Mouse (Mus musculus): ENCODE data around the gene Ang2. TPM values are rescaled to one million over a fixed set of nuclear protein-coding genes. Genes with fewer than 3 reads are reported as not detected.

The Ang2 gene
- polyA plus RNA-seq, 1 experiment from 2014 or later, result not detected

GRCm38 (mm10) chr14:51150206-51150831, 48.6 kb downstream of the Ang2 start:
- ATAC-seq (ENCODE audit: insufficient number of reproducible peaks, low FRiP score), result no peak
- no peak overlapping the region for H3K4me3 ChIP-seq
- 83% methylated on average over 3 of the region's 3 CpGs for WGBS
- H3K9me3 ChIP-seq (replicated peaks), result no peaks in the 10 kb centered on the region
- no peaks in the 10 kb centered on the region for H3K27me3 ChIP-seq (replicated peaks)
- H3K27ac ChIP-seq (ENCODE audit: poor library complexity, severe bottlenecking), result no peak overlapping the region
- H3K9ac ChIP-seq, result no peak overlapping the region
- H3K4me1 ChIP-seq (replicated peaks), result 0 out of 2 replicates have a peak, but pooled peaks cover 11% of the 10 kb centered on the region
- H3K4me2 ChIP-seq, result no peak overlapping the region
- no peaks in the 10 kb centered on the region for H3K36me3 ChIP-seq

- H3K27me3 ChIP-seq (replicated peaks), result no peaks in the 10 kb centered on the region
- H3K4me2 ChIP-seq, result no peak overlapping the region
- no peak overlapping the region for H3K4me3 ChIP-seq
- 0 out of 2 replicates have a peak, but pooled peaks cover 11% of the 10 kb centered on the region for H3K4me1 ChIP-seq (replicated peaks)
- H3K9ac ChIP-seq, result no peak overlapping the region
- H3K36me3 ChIP-seq, result no peaks in the 10 kb centered on the region
- H3K9me3 ChIP-seq (replicated peaks), result no peaks in the 10 kb centered on the region
- H3K27ac ChIP-seq (ENCODE audit: poor library complexity, severe bottlenecking), result no peak overlapping the region
- 61% methylated on average over 5 of the region's 5 CpGs for WGBS
- no peak for ATAC-seq (ENCODE audit: insufficient number of reproducible peaks, low FRiP score)
Measured at GRCm38 (mm10) chr14:51149164-51149563, 49.8 kb downstream of the Ang2 start.

DNA sequence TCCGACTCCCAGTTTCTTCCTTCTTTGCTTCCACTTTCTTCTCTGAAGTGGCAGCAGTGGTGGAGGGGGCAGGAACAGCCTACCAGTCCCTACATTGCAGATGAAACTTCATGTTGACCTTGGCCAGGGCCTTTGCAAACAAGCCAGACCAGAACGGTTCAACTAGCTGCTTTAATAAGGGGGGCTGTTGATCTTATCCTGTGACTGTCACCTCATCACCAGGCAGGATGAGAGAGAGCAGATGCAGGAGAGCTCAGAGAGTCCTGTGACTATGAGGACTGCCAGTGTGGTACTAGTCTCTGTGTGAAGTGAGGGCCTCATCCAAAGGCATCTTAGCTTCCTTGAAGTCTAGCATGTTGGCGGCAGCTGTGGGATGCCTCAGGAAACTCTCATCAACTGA, 50.9 kb downstream of the Ang2 start:
- no peak overlapping the region for H3K4me3 ChIP-seq
- no peak overlapping the region for H3K27ac ChIP-seq (ENCODE audit: poor library complexity, severe bottlenecking)
- H3K36me3 ChIP-seq, result no peaks in the 10 kb centered on the region
- H3K9me3 ChIP-seq (replicated peaks), result no peaks in the 10 kb centered on the region
- no peaks in the 10 kb centered on the region for H3K27me3 ChIP-seq (replicated peaks)
- H3K4me2 ChIP-seq, result no peak overlapping the region
- ATAC-seq (ENCODE audit: insufficient number of reproducible peaks, low FRiP score), result no peak
- peaks cover 20% of the 10 kb centered on the region; the same call in 1 of the 2 replicates for H3K4me1 ChIP-seq (replicated peaks)
- H3K9ac ChIP-seq, result no peak overlapping the region
- WGBS, result 44% methylated on average over 3 of the region's 3 CpGs

- no peak for ATAC-seq (ENCODE audit: insufficient number of reproducible peaks, low FRiP score)
- no peak within 1 kb of the TSS for H3K4me2 ChIP-seq
- H3K36me3 ChIP-seq, result no peaks in the 10 kb centered on the region
- WGBS, result 48% methylated on average over 2 of the region's 2 CpGs
- H3K4me3 ChIP-seq, result no peak within 1 kb of the TSS
- H3K4me1 ChIP-seq (replicated peaks), result peaks cover 20% of the 10 kb centered on the region; the same call in 1 of the 2 replicates
- no peaks in the 10 kb centered on the region for H3K27me3 ChIP-seq (replicated peaks)
- H3K9me3 ChIP-seq (replicated peaks), result no peaks in the 10 kb centered on the region
- no peak within 1 kb of the TSS for H3K9ac ChIP-seq
- no peak within 1 kb of the TSS for H3K27ac ChIP-seq (ENCODE audit: poor library complexity, severe bottlenecking)
Measured at GRCm38 (mm10) chr14:51146685-51147084, 52.3 kb downstream of the Ang2 start, which contains the start of gene Rnase1. Rnase1 (minus strand) TSS chr14:51146785.

DNA sequence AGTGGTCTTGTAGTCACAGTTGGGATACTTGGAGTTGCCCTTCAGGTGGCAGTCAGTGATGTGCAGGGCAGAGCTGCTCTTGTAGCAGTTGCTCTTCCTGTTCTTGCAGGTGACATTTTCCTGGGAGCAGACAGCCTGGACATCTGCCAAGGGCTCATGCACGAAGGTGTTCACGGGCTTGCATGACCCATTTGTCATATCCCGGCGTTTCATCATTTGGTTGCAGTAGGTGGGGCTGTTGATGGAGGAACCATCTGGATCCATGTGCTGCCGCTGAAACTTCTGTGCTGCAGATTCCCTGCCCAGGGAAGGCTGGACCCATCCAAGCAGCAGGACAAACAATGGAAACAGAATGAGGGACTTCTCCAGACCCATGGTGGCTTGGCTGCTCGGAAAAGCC, 53.4 kb downstream of the Ang2 start:
- Histone ChIP-seq H3K9ac (no peak overlapping the region), H3K4me1 (replicated peaks) (peaks cover 20% of the 10 kb centered on the region; the same call in 1 of the 2 replicates), H3K36me3 (no peaks in the 10 kb centered on the region), H3K9me3 (replicated peaks) (no peaks in the 10 kb centered on the region), H3K4me2 (no peak overlapping the region), H3K4me3 (no peak overlapping the region), H3K27ac (ENCODE audit: poor library complexity, severe bottlenecking) (no peak overlapping the region), H3K27me3 (replicated peaks) (no peaks in the 10 kb centered on the region)
- WGBS, result 86% methylated on average over 6 of the region's 6 CpGs
- ATAC-seq (ENCODE audit: insufficient number of reproducible peaks, low FRiP score), result no peak

Other genes with a start within 250 kb of the Ang2 start
- 0.17 and 0.32 TPM in 2 replicates for gene Pnp2, start 243.2 kb downstream of the Ang2 start, polyA plus RNA-seq (2016; fragmentation: Nextera tagmentation; extraction: Ambion mirVana)
- 0.41 TPM in 1 of 2 replicates, not detected in the other for gene Rnase10, start 191.4 kb downstream of the Ang2 start, polyA plus RNA-seq (2016; fragmentation: Nextera tagmentation; extraction: Ambion mirVana)
- not detected in 2 replicates for gene Rnase9, start 157.3 kb downstream of the Ang2 start, polyA plus RNA-seq (2016; fragmentation: Nextera tagmentation; extraction: Ambion mirVana)
- not detected in 2 replicates for gene Rnase11, start 149.0 kb downstream of the Ang2 start, polyA plus RNA-seq (2016; fragmentation: Nextera tagmentation; extraction: Ambion mirVana)
- gene Rnase12, start 141.5 kb downstream of the Ang2 start, polyA plus RNA-seq (2016; fragmentation: Nextera tagmentation; extraction: Ambion mirVana), result 0.51 and 0.70 TPM in 2 replicates
- not detected in 2 replicates for gene Olfr750, start 124.7 kb downstream of the Ang2 start, polyA plus RNA-seq (2016; fragmentation: Nextera tagmentation; extraction: Ambion mirVana)
- 13.7 and 15.0 TPM in 2 replicates for gene Rnase4, start 108.1 kb downstream of the Ang2 start, polyA plus RNA-seq (2016; fragmentation: Nextera tagmentation; extraction: Ambion mirVana)
- 2.0 and 3.2 TPM in 2 replicates for gene Ang, start 108.0 kb downstream of the Ang2 start, polyA plus RNA-seq (2016; fragmentation: Nextera tagmentation; extraction: Ambion mirVana)
- not detected in 2 replicates for gene Eddm3b, start 84.7 kb downstream of the Ang2 start, polyA plus RNA-seq (2016; fragmentation: Nextera tagmentation; extraction: Ambion mirVana)
- gene Rnase6, start 75.2 kb downstream of the Ang2 start, polyA plus RNA-seq (2016; fragmentation: Nextera tagmentation; extraction: Ambion mirVana), result 0.29 TPM in 1 of 2 replicates, not detected in the other
- 0.19 TPM in 1 of 2 replicates, not detected in the other for gene Rnase1, start 52.4 kb downstream of the Ang2 start, polyA plus RNA-seq (2016; fragmentation: Nextera tagmentation; extraction: Ambion mirVana)
- gene Rnase2b, start 36.9 kb downstream of the Ang2 start, polyA plus RNA-seq (2016; fragmentation: Nextera tagmentation; extraction: Ambion mirVana), result not detected in 2 replicates
- gene Ear14, start 4.2 kb upstream of the Ang2 start, polyA plus RNA-seq (2016; fragmentation: Nextera tagmentation; extraction: Ambion mirVana), result not detected in 2 replicates
- not detected in 2 replicates for gene Rnase2a, start 57.0 kb upstream of the Ang2 start, polyA plus RNA-seq (2016; fragmentation: Nextera tagmentation; extraction: Ambion mirVana)
- gene Gm7247, start 162.6 kb upstream of the Ang2 start, polyA plus RNA-seq (2016; fragmentation: Nextera tagmentation; extraction: Ambion mirVana), result not detected in 2 replicates
- gene Vmn2r88, start 211.7 kb upstream of the Ang2 start, polyA plus RNA-seq (2016; fragmentation: Nextera tagmentation; extraction: Ambion mirVana), result not detected in 2 replicates

Data from heart, embryonic 12.5 days (tissue).